Mouse (Mus musculus): ENCODE results near the gene Tex101. TPM values are rescaled to one million over a fixed set of nuclear protein-coding genes. Genes with fewer than 3 reads are reported as not detected.
"Not testable (repeated sequence)": the region's sequence is repeated elsewhere in the genome, so short reads cannot be mapped to it uniquely, and the experiment has no call there.

Tex101 gene
- polyA plus RNA-seq (2012; rRNA removed): not detected in 2 replicates

GRCm38 (mm10) chr7:24676575-24676974 is at the start of gene Tex101:
TSS of gene Tex101 (minus strand) at chr7:24676675.
- no peak for TF ChIP-seq POLR2A (IDR thresholded peaks at IDR 0.05; ENCODE audit: low read depth, low read length)
- TF ChIP-seq CTCF (IDR thresholded peaks at IDR 0.05; ENCODE audit: extremely low read depth, insufficient read length, insufficient replicate concordance, low read depth, low read length): no peak
- WGBS: 85% methylated on average over 9 of the region's 9 CpGs
- no peaks in the 10 kb centered on the region for H3K36me3 ChIP-seq (ENCODE audit: control insufficient read depth, insufficient read depth, low read length)
- H3K4me3 ChIP-seq (ENCODE audit: low read depth, low read length): no peak within 1 kb of the TSS
- H3K27me3 ChIP-seq (ENCODE audit: control insufficient read depth, insufficient read depth, low read length): no peaks in the 10 kb centered on the region
- no peaks in the 10 kb centered on the region for H3K4me1 ChIP-seq (ENCODE audit: control insufficient read depth, insufficient read depth, insufficient read length, low read length)
- H3K27ac ChIP-seq (ENCODE audit: insufficient read depth, low read depth, low read length): no peak within 1 kb of the TSS

GRCm38 (mm10) chr7:24715039-24715438 is 38.6 kb upstream of the Tex101 start:
- H3K36me3 ChIP-seq (ENCODE audit: control insufficient read depth, insufficient read depth, low read length): no peaks in the 10 kb centered on the region
- no peak for TF ChIP-seq POLR2A (IDR thresholded peaks at IDR 0.05; ENCODE audit: low read depth, low read length)
- TF ChIP-seq CTCF (IDR thresholded peaks at IDR 0.05; ENCODE audit: extremely low read depth, insufficient read length, insufficient replicate concordance, low read depth, low read length): no peak
- no peaks in the 10 kb centered on the region for H3K4me1 ChIP-seq (ENCODE audit: control insufficient read depth, insufficient read depth, insufficient read length, low read length)
- no peak overlapping the region for H3K4me3 ChIP-seq (ENCODE audit: low read depth, low read length)
- 58% methylated on average over 6 of the region's 6 CpGs for WGBS
- H3K27ac ChIP-seq (ENCODE audit: insufficient read depth, low read depth, low read length): no peak overlapping the region
- no peaks in the 10 kb centered on the region for H3K27me3 ChIP-seq (ENCODE audit: control insufficient read depth, insufficient read depth, low read length)

DNA sequence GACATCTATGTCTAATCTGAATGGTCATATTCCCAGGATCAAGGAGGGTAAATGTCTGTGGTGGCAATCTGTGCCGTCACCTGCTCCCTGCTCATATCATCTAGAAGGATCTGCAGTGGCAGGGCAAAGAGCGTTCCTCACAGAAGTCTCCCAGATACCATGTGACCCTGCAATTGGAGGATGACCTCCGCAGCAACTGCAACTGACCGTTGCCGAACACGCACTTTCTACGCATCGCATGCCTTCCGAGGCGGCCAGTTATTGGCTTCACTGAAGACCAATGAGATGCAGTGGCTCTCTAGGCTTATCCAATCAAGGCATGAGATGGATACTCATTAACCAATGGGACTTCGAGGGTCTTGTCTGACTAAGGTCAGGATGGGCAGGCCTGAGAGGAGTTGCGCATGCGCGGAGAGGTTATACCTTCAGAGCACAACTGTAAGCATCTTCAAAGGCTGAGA is 32.4 kb upstream of the Tex101 start, which contains the start of gene BC049730:
BC049730 (plus strand) TSS at position 411 of the 461 bp plus-strand sequence.
- no peak within 1 kb of the TSS for H3K27ac ChIP-seq (ENCODE audit: insufficient read depth, low read depth, low read length)
- no peaks in the 10 kb centered on the region for H3K27me3 ChIP-seq (ENCODE audit: control insufficient read depth, insufficient read depth, low read length)
- WGBS: 87% methylated on average over 14 of the region's 14 CpGs
- TF ChIP-seq POLR2A (IDR thresholded peaks at IDR 0.05; ENCODE audit: low read depth, low read length) (no peak), CTCF (IDR thresholded peaks at IDR 0.05; ENCODE audit: extremely low read depth, insufficient read length, insufficient replicate concordance, low read depth, low read length) (no peak)
- H3K4me3 ChIP-seq (ENCODE audit: low read depth, low read length): no peak within 1 kb of the TSS
- H3K36me3 ChIP-seq (ENCODE audit: control insufficient read depth, insufficient read depth, low read length): no peaks in the 10 kb centered on the region
- no peaks in the 10 kb centered on the region for H3K4me1 ChIP-seq (ENCODE audit: control insufficient read depth, insufficient read depth, insufficient read length, low read length)

DNA sequence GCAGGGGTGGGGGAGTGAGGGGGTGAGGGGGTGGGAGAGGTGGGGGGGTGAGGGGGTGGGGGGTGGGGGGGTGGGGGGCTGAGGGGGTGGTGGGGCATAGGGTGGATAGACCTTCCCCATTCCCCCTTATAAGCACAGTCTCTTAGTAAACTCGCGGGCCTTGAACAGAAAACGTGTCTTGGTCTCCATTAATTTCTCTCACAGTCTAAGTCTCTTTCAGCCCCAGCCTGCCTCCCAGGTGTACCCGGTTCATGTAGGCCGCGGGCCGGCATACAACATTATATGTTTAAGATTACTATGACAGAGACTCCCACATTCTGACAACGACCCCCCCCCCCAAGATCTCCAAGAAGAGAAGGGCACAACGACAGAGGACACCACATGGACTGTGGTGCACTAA is 26.4 kb upstream of the Tex101 start:
- 70% methylated on average over 9 of the region's 9 CpGs for WGBS
- not testable (repeated sequence) for H3K36me3 ChIP-seq (ENCODE audit: control insufficient read depth, insufficient read depth, low read length); H3K4me1 ChIP-seq (ENCODE audit: control insufficient read depth, insufficient read depth, insufficient read length, low read length); H3K27ac ChIP-seq (ENCODE audit: insufficient read depth, low read depth, low read length); H3K27me3 ChIP-seq (ENCODE audit: control insufficient read depth, insufficient read depth, low read length); H3K4me3 ChIP-seq (ENCODE audit: low read depth, low read length)

GRCm38 (mm10) chr7:24697891-24698290 is 21.4 kb upstream of the Tex101 start:
- H3K27me3 ChIP-seq (ENCODE audit: control insufficient read depth, insufficient read depth, low read length); H3K36me3 ChIP-seq (ENCODE audit: control insufficient read depth, insufficient read depth, low read length); H3K4me3 ChIP-seq (ENCODE audit: low read depth, low read length); H3K4me1 ChIP-seq (ENCODE audit: control insufficient read depth, insufficient read depth, insufficient read length, low read length); H3K27ac ChIP-seq (ENCODE audit: insufficient read depth, low read depth, low read length): not testable (repeated sequence)
- 91% methylated on average over 4 of the region's 4 CpGs for WGBS

- H3K4me1 ChIP-seq (ENCODE audit: control insufficient read depth, insufficient read depth, insufficient read length, low read length); H3K36me3 ChIP-seq (ENCODE audit: control insufficient read depth, insufficient read depth, low read length); H3K4me3 ChIP-seq (ENCODE audit: low read depth, low read length); H3K27me3 ChIP-seq (ENCODE audit: control insufficient read depth, insufficient read depth, low read length); H3K27ac ChIP-seq (ENCODE audit: insufficient read depth, low read depth, low read length): not testable (repeated sequence)
- WGBS: 73% methylated on average over 3 of the region's 3 CpGs
Observed at GRCm38 (mm10) chr7:24692693-24693092, 16.2 kb upstream of the Tex101 start.

DNA sequence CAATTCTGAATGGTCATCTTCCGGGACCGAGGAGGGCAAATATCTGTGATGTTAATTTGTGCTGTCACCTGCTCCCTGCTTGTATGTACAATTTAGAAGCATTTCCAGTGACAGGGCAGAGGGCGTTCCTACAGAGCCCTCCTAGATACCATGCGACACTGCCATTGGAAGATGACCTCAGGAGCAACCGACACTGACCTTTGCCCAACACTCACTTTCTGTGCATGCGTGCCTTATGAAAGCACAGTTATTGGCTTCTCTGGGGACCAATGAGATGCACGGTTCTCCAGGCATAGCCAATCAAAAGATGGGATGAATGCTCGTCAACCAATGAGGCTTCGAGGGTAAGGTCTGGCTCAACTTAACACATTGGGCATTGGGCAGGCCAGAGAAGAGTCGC is 11.0 kb upstream of the Tex101 start:
- H3K36me3 ChIP-seq (ENCODE audit: control insufficient read depth, insufficient read depth, low read length); H3K4me1 ChIP-seq (ENCODE audit: control insufficient read depth, insufficient read depth, insufficient read length, low read length); H3K27me3 ChIP-seq (ENCODE audit: control insufficient read depth, insufficient read depth, low read length); H3K4me3 ChIP-seq (ENCODE audit: low read depth, low read length); H3K27ac ChIP-seq (ENCODE audit: insufficient read depth, low read depth, low read length): not testable (repeated sequence)
- WGBS: 84% methylated on average over 10 of the region's 10 CpGs

DNA sequence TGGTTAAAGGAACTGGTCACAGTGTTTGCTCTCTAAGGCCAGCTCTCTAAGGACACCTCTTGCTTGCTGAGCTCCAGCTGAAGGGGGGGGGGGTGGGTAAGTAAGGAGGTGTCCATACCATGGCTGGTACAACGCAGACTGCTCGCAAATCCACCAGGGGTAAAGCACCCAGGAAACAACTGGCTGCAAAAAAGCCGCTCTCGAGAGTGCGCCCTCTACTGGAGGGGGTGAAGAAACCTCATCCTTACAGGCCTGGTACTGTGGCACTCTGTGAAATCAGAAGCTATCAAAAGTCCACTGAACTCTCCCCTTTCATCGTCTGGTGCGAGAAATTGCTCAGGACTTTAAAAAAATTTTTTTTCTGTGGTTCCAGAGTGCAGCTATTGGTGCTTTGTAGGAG is 7.6 kb upstream of the Tex101 start:
- not testable (repeated sequence) for H3K4me3 ChIP-seq (ENCODE audit: low read depth, low read length); H3K4me1 ChIP-seq (ENCODE audit: control insufficient read depth, insufficient read depth, insufficient read length, low read length); H3K36me3 ChIP-seq (ENCODE audit: control insufficient read depth, insufficient read depth, low read length); H3K27me3 ChIP-seq (ENCODE audit: control insufficient read depth, insufficient read depth, low read length); H3K27ac ChIP-seq (ENCODE audit: insufficient read depth, low read depth, low read length)
- 65% methylated on average over 7 of the region's 7 CpGs for WGBS

Data from small intestine, adult 2 months (tissue).